Mouse (Mus musculus): ENCODE data around the gene Dnah2. TPM values are rescaled to one million over a fixed set of nuclear protein-coding genes. Genes with fewer than 3 reads are reported as not detected.
"Not testable (repeated sequence)": the region's sequence is repeated elsewhere in the genome, so short reads cannot be mapped to it uniquely, and the experiment has no call there.

Gene Dnah2
- polyA plus RNA-seq, 1 experiment from 2014 or later = 2.6 TPM

DNA sequence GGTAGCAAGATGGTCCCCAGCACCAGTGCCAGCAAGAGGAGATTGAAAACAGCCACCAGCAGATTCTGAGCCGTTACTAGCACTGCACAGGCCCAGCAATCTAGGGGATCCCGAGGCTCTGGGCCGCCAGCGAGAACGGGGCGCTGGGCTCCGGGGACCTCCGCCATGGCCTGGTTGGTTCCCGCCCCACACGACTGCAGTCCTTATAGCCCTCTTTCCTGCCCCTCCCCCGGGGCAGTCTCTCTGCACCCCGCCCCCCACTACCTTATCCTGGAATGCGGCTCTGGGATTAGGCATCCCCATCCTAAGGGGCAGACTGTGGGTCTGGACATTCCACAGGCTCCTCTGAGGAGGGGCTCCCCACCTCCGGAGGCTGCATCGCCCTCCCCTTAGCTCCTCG lies 150.9 kb downstream of the Dnah2 start, which contains the start of gene Tmem88:
Tmem88 (minus strand) TSS at position 176 of the 400 bp plus-strand sequence.
- peak within 1 kb of the TSS; percentile 41 for H3K27ac ChIP-seq (ENCODE audit: low read depth, low read length)
- H3K36me3 ChIP-seq (ENCODE audit: control insufficient read depth, insufficient read depth, low read length) = peaks cover 12% of the 10 kb centered on the region; the same call in 1 of the 2 replicates
- peaks cover 35% of the 10 kb centered on the region for H3K4me1 ChIP-seq (replicated peaks; ENCODE audit: control insufficient read depth, insufficient read depth, low read length)
- H3K9ac ChIP-seq (ENCODE audit: low read length) = peak within 1 kb of the TSS; percentile 92
- peak within 1 kb of the TSS; percentile 77 for H3K4me2 ChIP-seq (ENCODE audit: low read depth, low read length, severe bottlenecking)
- H3K27me3 ChIP-seq (ENCODE audit: control insufficient read depth, insufficient read depth, low read length) = peaks cover 2% of the 10 kb centered on the region; the same call in 1 of the 2 replicates
- peak within 1 kb of the TSS; percentile 67 for H3K4me3 ChIP-seq (ENCODE audit: low read depth, low read length)
- DNase-seq (ENCODE audit: low spot score) (peak; percentile 78), ATAC-seq (replicated peaks; ENCODE audit: low FRiP score) (no peak)
- no peaks in the 10 kb centered on the region for H3K9me3 ChIP-seq (ENCODE audit: control insufficient read depth, low read length)
- 0% methylated on average over 11 of the region's 16 CpGs for WGBS

DNA sequence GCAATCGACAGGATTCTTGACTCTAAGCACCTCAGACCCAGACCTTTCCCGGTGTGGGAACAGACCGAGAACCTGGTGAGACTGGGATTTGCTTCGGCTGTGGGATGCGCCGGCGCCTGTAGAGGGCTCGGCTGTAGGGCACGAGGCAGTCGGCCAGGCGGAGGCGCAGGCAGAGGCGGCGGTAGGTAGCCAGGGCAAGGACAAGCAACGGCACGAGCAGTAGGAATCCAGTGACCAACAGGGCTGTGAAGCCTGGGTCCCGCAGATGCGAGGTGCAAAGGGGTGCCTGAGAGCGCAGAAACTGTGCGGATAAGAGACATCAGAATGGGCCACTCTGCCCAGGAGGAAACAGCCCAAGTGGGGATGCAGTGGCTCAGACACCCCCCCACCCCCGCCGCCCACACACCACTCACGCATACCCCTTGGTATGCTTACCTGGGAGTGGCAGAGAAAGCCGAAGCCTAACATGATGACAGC lies 151.3 kb downstream of the Dnah2 start:
- peak overlapping the region; percentile 23 for H3K4me3 ChIP-seq (ENCODE audit: low read depth, low read length)
- peak; percentile 78 for DNase-seq (ENCODE audit: low spot score)
- H3K27me3 ChIP-seq (ENCODE audit: control insufficient read depth, insufficient read depth, low read length) = peaks cover 2% of the 10 kb centered on the region; the same call in 1 of the 2 replicates
- no peaks in the 10 kb centered on the region for H3K9me3 ChIP-seq (ENCODE audit: control insufficient read depth, low read length)
- H3K4me2 ChIP-seq (ENCODE audit: low read depth, low read length, severe bottlenecking) = peak overlapping the region; percentile 41
- H3K36me3 ChIP-seq (ENCODE audit: control insufficient read depth, insufficient read depth, low read length) = peaks cover 12% of the 10 kb centered on the region; the same call in 1 of the 2 replicates
- peak overlapping the region; percentile 49 for H3K9ac ChIP-seq (ENCODE audit: low read length)
- ATAC-seq (replicated peaks; ENCODE audit: low FRiP score) = no peak
- H3K27ac ChIP-seq (ENCODE audit: low read depth, low read length) = peak overlapping the region; percentile 41
- peaks cover 35% of the 10 kb centered on the region for H3K4me1 ChIP-seq (replicated peaks; ENCODE audit: control insufficient read depth, insufficient read depth, low read length)
- WGBS = 4% methylated on average over 24 of the region's 24 CpGs

DNA sequence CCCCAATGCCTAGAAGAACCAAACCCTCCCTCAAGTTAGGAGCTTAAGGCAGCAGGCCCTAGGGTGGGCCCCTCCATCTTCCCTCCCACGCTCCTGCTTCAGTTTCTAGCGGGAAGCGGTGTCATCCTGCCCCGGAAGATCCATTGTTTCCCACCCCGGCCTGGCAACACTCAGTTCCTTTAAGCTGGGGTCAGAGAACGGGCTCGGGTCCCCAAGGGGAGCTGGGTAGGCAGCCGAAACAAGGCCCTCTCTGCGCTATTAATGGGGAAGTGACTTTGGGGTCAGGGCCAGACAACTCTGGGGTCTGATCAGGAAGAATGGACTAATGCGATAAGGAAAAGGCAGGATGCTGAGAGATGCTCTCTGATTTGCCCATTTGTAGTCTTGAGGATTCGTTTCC lies 152.1 kb downstream of the Dnah2 start:
- peak overlapping the region; percentile 67; the same call in 1 of the 2 replicates for H3K4me3 ChIP-seq (ENCODE audit: low read depth, low read length)
- no peaks in the 10 kb centered on the region for H3K9me3 ChIP-seq (ENCODE audit: control insufficient read depth, low read length)
- peaks cover 35% of the 10 kb centered on the region for H3K4me1 ChIP-seq (replicated peaks; ENCODE audit: control insufficient read depth, insufficient read depth, low read length)
- DNase-seq (ENCODE audit: low spot score) (peak; percentile 71), ATAC-seq (replicated peaks; ENCODE audit: low FRiP score) (no peak)
- 22% methylated on average over 11 of the region's 11 CpGs for WGBS
- peaks cover 2% of the 10 kb centered on the region; the same call in 1 of the 2 replicates for H3K27me3 ChIP-seq (ENCODE audit: control insufficient read depth, insufficient read depth, low read length)
- H3K27ac ChIP-seq (ENCODE audit: low read depth, low read length) = no peak overlapping the region
- peaks cover 12% of the 10 kb centered on the region; the same call in 1 of the 2 replicates for H3K36me3 ChIP-seq (ENCODE audit: control insufficient read depth, insufficient read depth, low read length)
- peak overlapping the region; percentile 77 for H3K4me2 ChIP-seq (ENCODE audit: low read depth, low read length, severe bottlenecking)
- peak overlapping the region; percentile 92; the same call in 1 of the 2 replicates for H3K9ac ChIP-seq (ENCODE audit: low read length)

DNA sequence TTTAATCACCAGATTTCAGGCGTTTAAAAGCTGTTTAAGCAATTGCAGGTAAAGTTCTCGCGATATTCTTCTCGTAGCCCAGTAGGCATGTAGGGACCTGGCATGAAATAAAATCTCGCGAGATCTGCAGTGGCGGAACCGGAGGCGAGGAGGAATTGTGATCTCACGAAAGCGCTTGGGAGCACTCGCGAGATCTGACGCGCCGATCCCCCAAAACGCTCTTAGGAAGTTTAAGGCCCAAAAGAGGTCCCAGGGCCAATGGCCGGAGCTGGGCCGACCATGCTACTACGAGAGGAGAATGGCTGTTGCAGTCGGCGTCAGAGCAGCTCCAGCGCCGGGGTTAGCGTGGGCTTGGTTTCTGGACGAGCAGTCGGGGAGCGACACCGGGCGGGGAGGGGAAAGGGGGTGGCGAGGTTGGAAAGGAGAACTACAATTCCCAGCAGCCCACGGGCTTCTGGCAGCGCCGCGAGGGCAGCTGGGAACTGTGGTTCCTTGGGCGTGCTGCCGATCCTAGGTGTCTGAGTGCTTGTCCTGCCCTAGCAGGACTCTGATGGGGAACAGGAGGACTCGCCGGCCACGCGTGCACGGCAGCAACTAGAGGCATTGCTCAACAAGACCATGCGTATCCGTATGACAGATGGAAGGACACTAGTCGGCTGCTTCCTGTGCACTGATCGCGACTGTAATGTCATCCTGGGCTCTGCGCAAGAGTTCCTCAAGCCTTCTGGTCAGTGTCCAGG lies 153.1 kb downstream of the Dnah2 start:
- WGBS = 1% methylated on average over 48 of the region's 48 CpGs
- ATAC-seq (replicated peaks; ENCODE audit: low FRiP score) = peak; percentile 84
- Histone ChIP-seq H3K4me2 (ENCODE audit: low read depth, low read length, severe bottlenecking) (peak overlapping the region; percentile 77), H3K36me3 (ENCODE audit: control insufficient read depth, insufficient read depth, low read length) (peaks cover 7% of the 10 kb centered on the region; the same call in 1 of the 2 replicates), H3K27ac (ENCODE audit: low read depth, low read length) (peak overlapping the region; percentile 91), H3K4me3 (ENCODE audit: low read depth, low read length) (peak overlapping the region; percentile 67), H3K9ac (ENCODE audit: low read length) (peak overlapping the region; percentile 92), H3K27me3 (ENCODE audit: control insufficient read depth, insufficient read depth, low read length) (peaks cover 2% of the 10 kb centered on the region; the same call in 1 of the 2 replicates), H3K9me3 (ENCODE audit: control insufficient read depth, low read length) (no peaks in the 10 kb centered on the region), H3K4me1 (replicated peaks; ENCODE audit: control insufficient read depth, insufficient read depth, low read length) (peaks cover 31% of the 10 kb centered on the region)
- DNase-seq (ENCODE audit: low spot score) = peak; percentile 97

DNA sequence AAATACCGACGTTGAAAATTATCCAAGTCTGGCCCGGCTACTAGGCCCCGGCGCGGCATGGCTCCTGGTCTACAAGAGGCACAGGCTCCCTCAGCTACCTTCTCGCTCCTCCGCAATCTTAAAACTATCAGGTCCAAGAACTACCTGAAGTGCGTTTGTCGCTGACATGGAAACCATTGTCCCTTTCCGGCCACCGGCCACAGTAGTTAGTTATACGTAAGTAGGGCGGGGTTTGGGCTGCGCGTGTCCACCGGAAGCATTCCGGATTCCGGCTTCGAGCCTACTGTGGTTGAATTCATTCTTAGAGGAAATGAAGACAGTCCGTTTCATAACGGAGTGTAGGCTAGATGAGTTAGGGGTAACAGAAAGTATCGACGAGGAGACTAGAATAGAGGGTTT lies 153.7 kb downstream of the Dnah2 start, which contains the start of the genes Naa38 and Cyb5d1:
Naa38 (plus strand) TSS at position 253 of the 399 bp plus-strand sequence.
Cyb5d1 (minus strand) TSS at position 397 of the 399 bp plus-strand sequence.
- DNase-seq (ENCODE audit: low spot score) = peak; percentile 89
- not testable (repeated sequence) for H3K9me3 ChIP-seq (ENCODE audit: control insufficient read depth, low read length); H3K27me3 ChIP-seq (ENCODE audit: control insufficient read depth, insufficient read depth, low read length); H3K36me3 ChIP-seq (ENCODE audit: control insufficient read depth, insufficient read depth, low read length)
- under 1% methylated on average over 23 of the region's 24 CpGs for WGBS
- Histone ChIP-seq H3K4me1 (replicated peaks; ENCODE audit: control insufficient read depth, insufficient read depth, low read length) (peaks cover 31% of the 10 kb centered on the region), H3K4me3 (ENCODE audit: low read depth, low read length) (peak within 1 kb of the TSS; percentile 67), H3K4me2 (ENCODE audit: low read depth, low read length, severe bottlenecking) (peak within 1 kb of the TSS; percentile 77), H3K9ac (ENCODE audit: low read length) (peak within 1 kb of the TSS; percentile 92), H3K27ac (ENCODE audit: low read depth, low read length) (peak within 1 kb of the TSS; percentile 91)
- ATAC-seq (replicated peaks; ENCODE audit: low FRiP score) = peak; percentile 70

DNA sequence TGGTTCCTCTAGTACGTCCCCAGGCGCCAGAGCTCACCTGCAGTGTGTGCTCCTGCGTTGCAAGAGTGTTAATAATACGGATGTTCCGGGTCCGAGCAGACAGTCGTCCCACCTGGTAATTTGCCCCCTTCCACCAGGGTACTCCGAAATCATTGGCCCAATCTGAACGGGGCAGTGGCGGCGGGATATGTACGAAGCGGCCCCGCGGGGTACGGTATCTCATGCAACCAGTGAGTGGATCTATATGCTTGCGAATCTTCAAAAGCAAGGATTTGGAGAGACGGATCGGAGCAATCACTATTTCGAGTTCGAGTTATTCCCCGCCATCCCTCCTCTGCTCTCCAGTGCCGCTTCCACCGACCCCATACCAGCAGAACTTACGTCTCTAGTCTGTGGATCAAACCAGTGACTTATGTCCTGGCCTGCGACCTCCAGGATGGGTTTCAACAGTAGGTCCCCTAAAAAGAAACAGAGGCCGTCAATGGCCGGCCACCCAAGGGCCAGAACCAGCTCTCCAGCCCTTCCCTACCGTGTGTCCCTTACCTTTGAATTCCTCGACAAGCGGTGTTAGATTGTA lies 154.2 kb downstream of the Dnah2 start:
- not testable (repeated sequence) for H3K27ac ChIP-seq (ENCODE audit: low read depth, low read length); H3K27me3 ChIP-seq (ENCODE audit: control insufficient read depth, insufficient read depth, low read length)

DNA sequence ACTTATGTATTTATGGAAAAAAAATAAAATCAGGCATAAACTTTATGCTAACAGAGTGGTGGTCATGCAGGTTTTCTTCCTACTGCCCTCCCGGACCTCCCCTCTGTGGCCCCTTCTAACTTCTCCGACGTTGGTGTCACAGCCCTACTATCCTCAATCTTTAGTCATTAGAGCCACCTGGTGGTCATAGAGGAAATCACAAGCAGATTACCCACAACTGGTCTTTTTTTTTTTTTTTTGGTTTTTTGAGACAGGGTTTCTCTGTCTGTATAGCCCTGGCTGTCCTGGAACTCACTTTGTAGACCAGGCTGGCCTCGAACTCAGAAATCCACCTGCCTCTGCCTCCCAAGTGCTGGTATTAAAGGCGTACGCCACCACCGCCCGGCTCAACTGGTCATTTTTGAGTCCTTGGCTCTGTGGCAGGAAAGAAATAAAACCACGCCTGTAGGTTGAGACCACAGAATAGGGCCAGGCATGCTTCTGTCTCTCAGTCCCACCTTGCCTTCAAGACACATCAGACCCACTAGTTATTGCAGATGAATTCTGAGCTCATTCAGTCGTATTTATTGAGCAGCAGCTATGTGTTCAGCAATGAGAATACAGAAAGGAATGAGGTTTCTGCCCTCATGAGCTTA lies 158.4 kb downstream of the Dnah2 start:
- Histone ChIP-seq H3K4me1 (replicated peaks; ENCODE audit: control insufficient read depth, insufficient read depth, low read length) (peaks cover 3% of the 10 kb centered on the region), H3K4me3 (ENCODE audit: low read depth, low read length) (no peak overlapping the region), H3K27ac (ENCODE audit: low read depth, low read length) (no peak overlapping the region), H3K9me3 (ENCODE audit: control insufficient read depth, low read length) (no peaks in the 10 kb centered on the region), H3K4me2 (ENCODE audit: low read depth, low read length, severe bottlenecking) (no peak overlapping the region), H3K36me3 (ENCODE audit: control insufficient read depth, insufficient read depth, low read length) (no peaks in the 10 kb centered on the region), H3K27me3 (ENCODE audit: control insufficient read depth, insufficient read depth, low read length) (no peaks in the 10 kb centered on the region), H3K9ac (ENCODE audit: low read length) (no peak overlapping the region)
- ATAC-seq (replicated peaks; ENCODE audit: low FRiP score) (no peak), DNase-seq (ENCODE audit: low spot score) (peak; percentile 72)
- WGBS = 53% methylated on average over 10 of the region's 10 CpGs

More for the DNA sequence above, 154.2 kb downstream of the Dnah2 start:
- not testable (repeated sequence) for H3K9me3 ChIP-seq (ENCODE audit: control insufficient read depth, low read length); H3K36me3 ChIP-seq (ENCODE audit: control insufficient read depth, insufficient read depth, low read length); ATAC-seq (replicated peaks; ENCODE audit: low FRiP score)
- Histone ChIP-seq H3K4me2 (ENCODE audit: low read depth, low read length, severe bottlenecking) (peak overlapping the region; percentile 77), H3K9ac (ENCODE audit: low read length) (peak overlapping the region; percentile 92), H3K4me3 (ENCODE audit: low read depth, low read length) (peak overlapping the region; percentile 67), H3K4me1 (replicated peaks; ENCODE audit: control insufficient read depth, insufficient read depth, low read length) (peaks cover 29% of the 10 kb centered on the region)
- WGBS = 3% methylated on average over 31 of the region's 31 CpGs
- peak; percentile 61 for DNase-seq (ENCODE audit: low spot score)

Measured in forebrain, embryonic 11.5 days (tissue).